Mouse (Mus musculus) spleen, adult 2 months (tissue): Measurements from ENCODE around the gene Kiss1. TPM values are rescaled to one million over a fixed set of nuclear protein-coding genes. Genes with fewer than 3 reads are reported as not detected.

Source experiments
- DNase-seq, 2 experiments: peaks; one replicate each; pipeline versions ENCODE4 v3.0.0 to v3.0.0-alpha.2; 2012 to 2021; ENCODE audit warnings: low spot score in 2 of 2, low read depth in 1 of 2
- H3K27ac ChIP-seq: fragments of 200-500 bp; 2 replicates; pipeline ENCODE4 v1.5.1; 2012; ENCODE audit warnings: low read length, inconsistent platforms; ENCODE audit not compliant: insufficient read depth
- H3K27me3 ChIP-seq: fragments of 200-500 bp; 2 replicates; pipeline ENCODE4 v1.6.1; 2012; ENCODE audit warnings: mild to moderate bottlenecking, moderate library complexity, low read length, inconsistent platforms; ENCODE audit not compliant: control insufficient read depth, insufficient read depth
- H3K36me3 ChIP-seq: fragments of 200-500 bp; 2 replicates; pipeline ENCODE4 v1.6.1; 2012; ENCODE audit warnings: mild to moderate bottlenecking, low read length, inconsistent platforms; ENCODE audit not compliant: control insufficient read depth, insufficient read depth
- H3K4me1 ChIP-seq: fragments of 200-500 bp; 2 replicates; pipeline ENCODE4 v1.6.1; 2011; ENCODE audit warnings: inconsistent platforms; ENCODE audit not compliant: control insufficient read depth, insufficient read depth, insufficient read length
- H3K4me3 ChIP-seq: fragments of 200-500 bp; 2 replicates; pipeline ENCODE4 v1.5.1; 2011; ENCODE audit warnings: mild to moderate bottlenecking, inconsistent platforms; ENCODE audit not compliant: insufficient read depth, insufficient read length; ENCODE audit errors: extremely low read depth
- CTCF ChIP-seq: fragments of 200-500 bp; IDR thresholded peaks from 2 replicates; pipeline ENCODE4 v1.5.1; 2011; ENCODE audit warnings: mild to moderate bottlenecking, inconsistent platforms; ENCODE audit not compliant: insufficient read depth, insufficient read length, insufficient replicate concordance; ENCODE audit errors: extremely low read depth
- POLR2A ChIP-seq: fragments of 200-500 bp; IDR thresholded peaks from 2 replicates; pipeline ENCODE4 v1.6.1; 2011; ENCODE audit warnings: low read depth, low read length, inconsistent platforms
- WGBS: fragments of 180-500 bp; shearing (Covaris S2); methylation state at CpG from one replicate; pipeline ENCODE4 v1.1.7; 2018; 5-methylcytosine and 5-hydroxymethylcytosine counted together
- polyA plus RNA-seq: library from polyadenylated mRNA; depleted of rRNA; stranded (reverse); fragments of >200 nt; gene quantifications from 2 replicates; pipeline ENCODE4 v1.2.3, GENCODE M21; 2012

The Kiss1 gene
- polyA plus RNA-seq, 1 experiment, result not detected

DNA sequence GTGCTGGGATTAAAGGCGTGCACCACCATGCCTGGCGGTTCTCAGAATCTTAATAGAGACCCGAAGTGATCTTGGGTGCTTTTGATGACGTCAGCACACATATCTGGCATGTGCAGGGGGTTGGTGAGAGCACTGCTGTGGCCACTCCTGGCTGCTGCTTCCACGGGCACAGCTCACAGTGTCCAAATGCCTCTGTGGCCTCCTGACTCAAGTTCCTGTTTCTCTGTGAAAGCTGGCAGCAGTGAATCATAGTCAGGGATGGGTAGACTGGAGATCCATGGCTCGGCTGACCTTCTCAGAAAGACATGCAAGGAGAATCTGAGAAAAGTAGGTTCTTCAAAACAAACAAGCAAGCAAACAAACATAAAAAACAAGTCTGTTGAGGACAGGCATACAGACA, 5.9 kb upstream of the Kiss1 start:
- no peak overlapping the region for H3K27ac ChIP-seq
- no peaks in the 10 kb centered on the region for H3K4me1 ChIP-seq
- WGBS, result 64% methylated on average over 6 of the region's 6 CpGs
- DNase-seq, result no peak
- no peaks in the 10 kb centered on the region for H3K36me3 ChIP-seq
- H3K27me3 ChIP-seq, result no peaks in the 10 kb centered on the region
- TF ChIP-seq POLR2A (no peak), CTCF (no peak)
- no peak overlapping the region for H3K4me3 ChIP-seq

GRCm38 (mm10) chr1:133316577-133316976, 5.1 kb upstream of the Kiss1 start:
- Histone ChIP-seq H3K4me3 (no peak overlapping the region), H3K4me1 (no peaks in the 10 kb centered on the region), H3K27me3 (no peaks in the 10 kb centered on the region), H3K36me3 (no peaks in the 10 kb centered on the region), H3K27ac (no peak overlapping the region)
- DNase-seq, result no peak
- TF ChIP-seq POLR2A, result no peak
- no peak for TF ChIP-seq CTCF
- WGBS, result 75% methylated on average over 4 of the region's 4 CpGs

GRCm38 (mm10) chr1:133317149-133317548, 4.5 kb upstream of the Kiss1 start:
- H3K36me3 ChIP-seq, result no peaks in the 10 kb centered on the region
- no peak overlapping the region for H3K27ac ChIP-seq
- no peak for TF ChIP-seq CTCF
- no peak for TF ChIP-seq POLR2A
- no peak for DNase-seq
- H3K4me1 ChIP-seq, result no peaks in the 10 kb centered on the region
- 69% methylated on average over 1 of the region's 1 CpGs for WGBS
- H3K27me3 ChIP-seq, result no peaks in the 10 kb centered on the region
- no peak overlapping the region for H3K4me3 ChIP-seq

DNA sequence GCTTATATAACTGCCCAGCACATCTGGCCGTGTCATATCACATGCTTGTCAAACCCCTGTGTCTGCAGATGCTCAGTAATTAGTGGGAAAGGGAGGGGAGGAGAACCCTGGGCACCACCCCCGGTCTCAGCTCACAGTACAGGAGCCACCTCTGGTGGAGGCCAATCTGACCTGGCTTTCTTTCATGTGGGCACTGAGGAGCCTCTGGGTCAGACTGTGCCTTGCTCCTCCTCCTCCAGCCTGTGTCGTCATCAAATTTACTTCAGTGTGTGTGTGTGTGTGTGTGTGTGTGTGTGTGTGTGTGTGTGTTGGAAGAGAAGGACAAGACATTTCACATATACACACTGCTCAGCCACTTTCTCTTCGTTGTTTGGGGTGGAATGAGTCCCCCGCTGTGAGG, 1.7 kb downstream of the Kiss1 start:
- no peaks in the 10 kb centered on the region for H3K4me1 ChIP-seq
- WGBS, result 61% methylated on average over 5 of the region's 5 CpGs
- DNase-seq, result no peak
- TF ChIP-seq CTCF, result no peak
- no peak for TF ChIP-seq POLR2A
- no peak overlapping the region for H3K4me3 ChIP-seq
- H3K27ac ChIP-seq, result no peak overlapping the region
- no peaks in the 10 kb centered on the region for H3K27me3 ChIP-seq
- no peaks in the 10 kb centered on the region for H3K36me3 ChIP-seq

GRCm38 (mm10) chr1:133325951-133326350, 4.3 kb downstream of the Kiss1 start:
- DNase-seq, result no peak
- TF ChIP-seq POLR2A (no peak), CTCF (no peak)
- no peak overlapping the region for H3K4me3 ChIP-seq
- 91% methylated on average over 8 of the region's 8 CpGs for WGBS
- peaks cover 4% of the 10 kb centered on the region; the same call in 1 of the 2 replicates for H3K4me1 ChIP-seq
- no peak overlapping the region for H3K27ac ChIP-seq
- H3K36me3 ChIP-seq, result no peaks in the 10 kb centered on the region
- H3K27me3 ChIP-seq, result 0 out of 2 replicates have a peak, but pooled peaks cover 2% of the 10 kb centered on the region

- TF ChIP-seq POLR2A (no peak), CTCF (no peak)
- H3K4me1 ChIP-seq, result peaks cover 4% of the 10 kb centered on the region; the same call in 1 of the 2 replicates
- 0 out of 2 replicates have a peak, but pooled peaks cover 2% of the 10 kb centered on the region for H3K27me3 ChIP-seq
- H3K27ac ChIP-seq, result no peak overlapping the region
- no peaks in the 10 kb centered on the region for H3K36me3 ChIP-seq
- H3K4me3 ChIP-seq, result no peak overlapping the region
- DNase-seq, result no peak
- WGBS, result 73% methylated on average over 5 of the region's 5 CpGs
These were observed 5.4 kb downstream of the Kiss1 start for GRCm38 (mm10) chr1:133327094-133327493.

- Histone ChIP-seq H3K36me3 (no peaks in the 10 kb centered on the region), H3K27me3 (0 out of 2 replicates have a peak, but pooled peaks cover 2% of the 10 kb centered on the region), H3K4me3 (no peak overlapping the region), H3K4me1 (peaks cover 4% of the 10 kb centered on the region; the same call in 1 of the 2 replicates), H3K27ac (no peak overlapping the region)
- 88% methylated on average over 6 of the region's 6 CpGs for WGBS
- DNase-seq, result no peak
- TF ChIP-seq POLR2A (no peak), CTCF (no peak)
These were observed 6.7 kb downstream of the Kiss1 start for GRCm38 (mm10) chr1:133328299-133328795.
